Mouse (Mus musculus) liver, adult 2 months (tissue): ENCODE results near the gene Nme1.

Source experiments
- CTCF ChIP-seq: fragments of 200-500 bp; IDR thresholded peaks from 2 replicates; pipeline ENCODE4 v1.5.1; 2011; ENCODE audit warnings: low read depth, low read length, control low read depth
- POLR2A ChIP-seq: fragments of 200-500 bp; IDR thresholded peaks from 2 replicates; pipeline ENCODE4 v1.6.1; 2011; ENCODE audit warnings: low read length, control low read depth; ENCODE audit not compliant: insufficient read depth; ENCODE audit errors: extremely low read depth

DNA sequence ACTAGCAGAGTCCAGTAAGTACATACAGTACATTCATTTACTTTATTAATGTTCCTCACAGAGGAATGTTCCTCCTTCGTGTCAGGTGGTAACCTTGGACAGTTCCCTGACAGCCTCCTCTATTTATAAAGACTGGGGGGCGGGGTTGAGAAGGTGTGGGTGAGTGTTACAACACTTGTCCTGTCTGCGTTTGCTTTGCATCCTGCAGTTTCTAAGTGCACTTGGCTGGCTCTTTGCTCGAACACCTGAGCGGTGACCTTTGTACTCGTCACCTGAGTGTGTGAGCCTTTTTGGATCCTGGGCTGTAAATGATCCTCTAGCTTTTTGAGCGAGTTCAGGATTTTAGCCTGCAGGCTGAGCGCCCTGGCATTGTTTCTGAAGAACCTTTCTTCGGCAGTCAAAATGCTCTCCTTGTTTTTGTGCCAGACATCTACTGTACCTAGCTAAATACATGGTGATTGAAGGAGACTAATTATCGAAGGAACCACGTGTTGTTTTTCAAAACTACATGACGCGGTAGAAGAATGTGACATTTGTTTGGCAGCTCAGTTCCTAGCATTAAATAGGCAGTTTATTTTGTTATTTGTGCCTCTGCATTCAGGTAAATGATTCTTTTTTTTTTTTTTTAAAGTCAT, 28.9 kb upstream of the Nme1 start:
- TF ChIP-seq CTCF (no peak), POLR2A (no peak)
